Mouse (Mus musculus) brown adipose tissue, adult 24 weeks (tissue): ENCODE data around the gene Lipc. TPM values are rescaled to one million over a fixed set of nuclear protein-coding genes. Genes with fewer than 3 reads are reported as not detected.

ENCODE experiments used
- H3K27ac ChIP-seq: fragments of 200-500 bp; replicated peaks from 2 replicates; pipeline ENCODE4 v1.5.1; 2012; ENCODE audit warnings: low read depth, mild to moderate bottlenecking, low read length
- H3K4me1 ChIP-seq: fragments of 200-500 bp; 2 replicates; pipeline ENCODE4 v1.6.1; 2012; ENCODE audit warnings: low read length, mixed read lengths; ENCODE audit not compliant: control insufficient read depth, insufficient read depth, insufficient read length
- H3K4me3 ChIP-seq: fragments of 200-500 bp; 2 replicates; pipeline ENCODE4 v1.5.1; 2012; ENCODE audit warnings: low read depth, mild to moderate bottlenecking, low read length, moderate library complexity; ENCODE audit not compliant: insufficient read depth
- polyA plus RNA-seq: library from polyadenylated mRNA; stranded (reverse); fragments of >200 nt; gene quantifications from 2 replicates; pipeline ENCODE4 v1.2.4, GENCODE M21; 2012; ENCODE audit not compliant: missing spikeins, insufficient read depth, insufficient read length

The Lipc gene
- polyA plus RNA-seq, 1 experiment = not detected

DNA sequence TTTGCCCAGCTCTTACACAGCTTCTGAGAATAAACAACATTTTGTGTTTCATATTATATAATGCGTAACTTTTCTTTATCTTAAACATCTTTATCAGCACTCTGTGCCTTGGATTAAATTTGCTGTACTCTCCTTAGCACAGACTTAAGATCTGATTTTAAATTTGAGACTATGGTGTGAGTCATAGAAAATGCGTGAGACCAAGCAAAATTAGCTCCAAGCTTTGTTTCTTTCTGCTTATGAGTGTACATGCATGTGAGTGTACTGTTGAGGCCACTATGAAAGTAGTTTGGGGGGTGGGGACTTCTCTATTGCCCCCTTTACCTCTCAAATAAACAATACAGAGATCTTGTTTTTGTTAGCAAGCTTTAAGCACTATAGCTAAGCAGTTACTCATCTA lies 13.4 kb upstream of the Lipc start:
- Histone ChIP-seq H3K4me1 (no peaks in the 10 kb centered on the region), H3K4me3 (no peak overlapping the region), H3K27ac (no peak overlapping the region)

DNA sequence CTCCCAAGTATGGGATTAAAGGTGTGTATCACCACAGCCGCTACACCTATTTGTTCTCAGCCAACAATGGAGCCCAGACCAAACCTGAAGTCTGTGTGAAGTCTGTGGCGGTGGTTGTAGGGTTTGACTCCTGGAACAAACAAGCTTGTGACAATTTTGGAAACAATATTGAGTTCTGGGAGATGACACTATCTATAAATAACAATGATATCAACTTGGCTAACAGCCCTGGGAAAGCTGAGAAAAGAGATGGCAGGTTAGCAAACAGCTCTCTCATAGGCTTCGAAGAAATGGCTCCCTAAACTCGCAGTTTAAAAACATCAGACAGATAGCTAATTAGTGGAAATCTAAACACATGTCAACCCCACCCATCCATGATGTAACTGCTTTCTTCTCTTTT lies 13.0 kb upstream of the Lipc start:
- no peak overlapping the region for H3K4me3 ChIP-seq
- no peak overlapping the region for H3K27ac ChIP-seq
- H3K4me1 ChIP-seq = no peaks in the 10 kb centered on the region

GRCm38 (mm10) chr9:70963461-70963891 lies 11.4 kb upstream of the Lipc start:
- Histone ChIP-seq H3K27ac (no peak overlapping the region), H3K4me1 (no peaks in the 10 kb centered on the region), H3K4me3 (no peak overlapping the region)

- Histone ChIP-seq H3K27ac (no peak overlapping the region), H3K4me3 (no peak overlapping the region), H3K4me1 (no peaks in the 10 kb centered on the region)
Observed at GRCm38 (mm10) chr9:70962781-70963455, 10.9 kb upstream of the Lipc start.

DNA sequence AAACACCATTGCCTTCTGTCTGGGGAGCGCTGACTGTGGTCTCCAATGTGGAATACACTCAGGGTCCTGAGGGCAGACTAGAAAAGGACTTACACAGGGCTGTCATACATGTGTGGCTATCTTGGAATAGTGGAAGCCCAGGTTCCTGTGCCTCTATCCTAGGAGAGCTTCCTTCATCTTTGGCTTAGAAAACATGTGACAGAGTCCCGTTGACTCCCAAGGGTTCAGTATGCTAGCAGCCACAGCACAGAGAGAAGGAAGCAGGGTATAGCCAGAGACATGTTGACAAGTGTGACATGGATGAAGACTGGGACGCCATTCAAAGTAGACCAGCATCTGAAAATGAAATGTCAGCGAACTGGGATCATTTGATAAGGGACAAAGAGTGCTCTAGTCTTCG lies 8.3 kb upstream of the Lipc start:
- Histone ChIP-seq H3K4me3 (no peak overlapping the region), H3K27ac (no peak overlapping the region), H3K4me1 (no peaks in the 10 kb centered on the region)

DNA sequence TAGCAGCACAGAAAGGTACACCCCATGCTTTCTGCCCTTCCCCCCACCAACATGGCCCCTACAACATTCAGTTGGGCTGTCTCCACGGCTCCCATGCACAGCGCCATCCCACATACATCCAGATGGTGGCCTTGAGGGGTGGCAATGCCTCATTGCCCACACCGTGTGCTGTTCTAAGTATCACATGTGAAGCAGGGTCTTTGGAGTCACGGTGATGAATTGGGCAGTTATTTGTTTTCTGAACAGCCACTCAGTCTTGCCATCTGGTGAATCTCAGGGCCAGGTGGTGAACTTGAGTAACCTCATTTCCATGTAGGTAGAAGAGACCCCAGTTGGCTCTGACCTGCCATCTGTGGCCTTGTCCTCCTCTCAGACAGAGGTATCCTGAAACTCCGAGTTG lies 7.8 kb upstream of the Lipc start:
- Histone ChIP-seq H3K4me1 (no peaks in the 10 kb centered on the region), H3K27ac (no peak overlapping the region), H3K4me3 (no peak overlapping the region)

- Histone ChIP-seq H3K4me1 (no peaks in the 10 kb centered on the region), H3K27ac (no peak overlapping the region), H3K4me3 (no peak overlapping the region)
Observed at GRCm38 (mm10) chr9:70959447-70959846, 7.4 kb upstream of the Lipc start.

GRCm38 (mm10) chr9:70958381-70958780 lies 6.4 kb upstream of the Lipc start:
- no peak overlapping the region for H3K27ac ChIP-seq
- H3K4me3 ChIP-seq = no peak overlapping the region
- no peaks in the 10 kb centered on the region for H3K4me1 ChIP-seq

- no peak overlapping the region for H3K4me3 ChIP-seq
- H3K27ac ChIP-seq = no peak overlapping the region
- H3K4me1 ChIP-seq = no peaks in the 10 kb centered on the region
Observed at GRCm38 (mm10) chr9:70957717-70958116, 5.7 kb upstream of the Lipc start.

DNA sequence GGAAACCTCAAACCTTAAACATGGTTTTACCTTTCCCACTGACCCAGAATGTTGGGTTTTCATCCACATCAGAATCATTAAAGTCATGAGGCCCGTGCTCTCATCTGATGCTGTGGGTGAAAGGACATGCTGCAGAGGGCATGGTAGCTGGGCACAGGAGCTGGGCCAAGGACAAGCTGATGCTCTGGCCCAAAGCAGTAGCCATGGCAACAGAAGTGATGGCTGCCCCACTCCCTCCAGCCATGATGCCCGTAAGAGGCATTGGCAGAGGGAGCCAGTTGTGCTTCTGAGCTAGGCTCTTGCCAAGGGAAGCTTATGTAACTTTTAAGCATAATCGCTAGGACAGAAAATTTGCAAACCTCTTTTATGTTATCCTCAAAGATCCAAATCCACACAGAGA lies 2.2 kb upstream of the Lipc start:
- H3K4me1 ChIP-seq = no peaks in the 10 kb centered on the region
- no peak overlapping the region for H3K27ac ChIP-seq
- H3K4me3 ChIP-seq = no peak overlapping the region

DNA sequence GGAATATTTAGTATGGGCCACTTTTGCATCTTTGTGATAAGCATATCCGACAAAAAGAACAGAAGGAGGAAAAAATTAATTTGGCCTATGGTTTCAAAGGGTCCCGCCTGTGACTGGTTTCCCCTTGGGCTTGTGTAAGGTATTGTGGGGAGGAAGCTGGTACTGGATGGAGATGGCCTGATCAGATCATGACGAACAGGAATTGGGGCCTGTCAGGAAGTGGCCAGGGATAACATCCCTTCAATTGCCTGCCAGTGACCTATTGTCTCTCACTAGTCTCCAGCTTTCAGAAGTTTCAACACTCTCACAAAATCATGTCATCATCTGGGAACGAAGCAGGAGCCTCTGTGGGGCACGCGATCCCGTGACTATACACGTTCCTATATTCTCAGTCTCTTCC lies 2.7 kb downstream of the Lipc start:
- H3K27ac ChIP-seq = no peak overlapping the region
- no peaks in the 10 kb centered on the region for H3K4me1 ChIP-seq
- H3K4me3 ChIP-seq = no peak overlapping the region

DNA sequence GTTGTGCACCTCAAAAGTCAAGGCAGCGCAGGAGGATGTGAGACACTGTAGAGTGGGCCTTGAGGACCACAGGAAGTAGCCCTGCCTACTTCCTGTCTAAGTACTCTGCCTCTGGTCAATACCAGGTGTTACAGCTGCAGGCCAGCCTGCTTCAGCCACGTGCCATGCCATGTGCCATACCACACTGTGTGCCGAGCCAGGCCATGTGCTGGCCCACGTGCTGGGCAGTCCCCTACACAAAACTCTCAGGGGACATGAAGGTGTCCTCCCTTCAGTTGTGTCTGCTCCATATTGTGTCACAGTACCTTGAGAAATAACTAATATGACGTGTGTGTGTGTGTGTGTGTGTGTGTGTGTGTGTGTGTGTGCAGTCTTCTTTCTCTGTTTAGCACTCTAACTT lies 4.7 kb downstream of the Lipc start:
- H3K4me1 ChIP-seq = peaks cover 10% of the 10 kb centered on the region; the same call in 1 of the 2 replicates
- no peak overlapping the region for H3K4me3 ChIP-seq
- no peak overlapping the region for H3K27ac ChIP-seq

GRCm38 (mm10) chr9:70942686-70943333 lies 9.2 kb downstream of the Lipc start:
- Histone ChIP-seq H3K27ac (peak overlapping the region; percentile 85), H3K4me1 (peaks cover 10% of the 10 kb centered on the region; the same call in 1 of the 2 replicates), H3K4me3 (no peak overlapping the region)

DNA sequence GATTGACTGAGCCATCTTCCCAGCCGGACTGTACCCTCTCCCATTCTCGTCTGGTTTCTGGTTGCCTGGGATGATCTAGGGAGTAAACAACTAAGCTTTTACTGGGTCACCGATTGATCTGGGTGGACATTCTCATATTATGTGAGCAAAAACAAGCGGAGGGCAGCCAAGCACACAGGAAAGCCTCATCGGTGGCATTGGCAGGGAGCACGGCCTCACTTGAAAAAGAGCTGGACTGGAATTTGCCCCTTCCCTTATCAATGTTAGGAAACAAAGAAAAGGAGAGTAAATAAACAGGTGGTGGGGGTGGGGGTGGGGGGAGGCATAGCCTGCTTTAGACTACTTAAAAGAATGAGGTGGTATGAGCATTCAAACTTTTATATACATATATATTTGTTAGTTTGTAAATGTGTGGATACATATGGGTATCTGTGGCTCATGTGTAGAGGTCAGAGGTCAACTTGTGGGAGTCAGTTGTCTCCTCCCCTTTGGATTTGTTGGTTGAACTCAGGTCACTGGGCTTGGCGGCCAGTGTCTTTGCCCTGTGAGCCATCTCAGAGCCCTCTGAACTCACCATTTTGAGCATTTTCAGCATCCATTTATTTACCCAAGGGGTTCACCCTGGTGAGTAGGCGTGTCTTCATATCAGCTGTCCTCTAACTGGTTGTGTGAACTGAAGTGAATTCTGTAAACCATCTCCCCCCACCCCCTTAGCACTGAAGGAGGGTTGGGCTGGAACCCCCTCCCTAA lies 12.1 kb downstream of the Lipc start:
- Histone ChIP-seq H3K4me3 (no peak overlapping the region), H3K4me1 (peaks cover 10% of the 10 kb centered on the region; the same call in 1 of the 2 replicates), H3K27ac (no peak overlapping the region)

DNA sequence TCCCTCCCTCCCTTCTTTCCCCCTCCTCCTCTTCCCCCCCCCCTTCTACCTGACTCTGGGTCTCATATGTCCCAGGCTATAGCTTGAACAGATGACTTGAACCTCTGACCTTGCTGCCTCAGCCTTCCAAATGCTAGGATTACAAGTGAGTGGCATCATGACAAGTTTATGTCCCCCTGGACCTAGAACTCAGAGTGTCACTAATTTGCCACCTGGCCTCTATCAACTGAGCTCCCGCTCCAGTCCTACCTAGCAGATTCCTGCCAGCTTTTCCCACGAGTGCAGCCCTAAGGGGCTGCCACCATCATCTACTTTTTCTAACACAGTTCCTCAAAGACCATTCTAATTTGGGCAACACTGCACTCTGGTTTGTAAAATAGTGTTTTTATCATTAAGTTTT lies 13.2 kb downstream of the Lipc start:
- Histone ChIP-seq H3K27ac (no peak overlapping the region), H3K4me3 (no peak overlapping the region), H3K4me1 (peaks cover 10% of the 10 kb centered on the region; the same call in 1 of the 2 replicates)
